Mouse (Mus musculus): ENCODE results near the gene Atf7.

GRCm38 (mm10) chr15:102521480-102521879 lies 103.8 kb downstream of the Atf7 start:
- TF ChIP-seq CTCF (conservative IDR thresholded peaks at IDR 0.05; ENCODE audit: insufficient read depth, insufficient read length, low read depth, low read length) (no peak), POLR2A (IDR thresholded peaks at IDR 0.05; ENCODE audit: low read depth, low read length) (no peak)

All from kidney, adult 2 months (tissue).